Comparison of ENCODE assay signal across 37 mouse cellular contexts in genomic region chr9:72936301-72936700, GRCm38 (mm10). TPM values are rescaled to one million over a fixed set of nuclear protein-coding genes. Genes with fewer than 3 reads are reported as not detected.
DNase-seq lines count a peak whose midpoint lies in the region; ATAC-seq lines count a peak whose summit lies in the region.
"Had no signal": no experiment of that assay in that cellular context is flagged by ENCODE, and none has a peak within 500 bp of the region (broad histone marks: within the 10 kb centered on the region; RNA-seq: fewer than 3 reads in every experiment).

No protein-coding gene starts in this region.

- WGBS in hindbrain, embryonic 15.5 days = 74% methylated on average over 2 of the region's 2 CpGs
- WGBS in hindbrain, embryonic 16.5 days = 71% methylated on average over 2 of the region's 2 CpGs

- no peak overlapping the region for H3K4me2 ChIP-seq in hindbrain, embryonic 15.5 days
- no peak overlapping the region for H3K4me2 ChIP-seq in hindbrain, embryonic 16.5 days (ENCODE audit: low read length)
- H3K4me2 ChIP-seq: embryonic facial prominence, embryonic 15.5 days; heart, embryonic 11.5 days; hindbrain, embryonic 13.5 days; kidney, embryonic 15.5 days; liver, embryonic 15.5 days; stomach, embryonic 15.5 days had no signal

- peak; percentile 15 for DNase-seq in adrenal gland, postnatal 14 days
- no peak for DNase-seq in adrenal gland, adult 18-20 months (ENCODE audit: low spot score in 2 of 2)
- peak; percentile 37 for DNase-seq in adipocyte (ENCODE audit: low spot score)
- DNase-seq in lung, postnatal 10 days = peak; percentile 49
- no peak for DNase-seq in cerebellum, adult 9-11 months
- no peak for DNase-seq in right cerebral cortex, postnatal 14 days
- DNase-seq: cerebellum, adult 2 months; cerebellum, postnatal 25 days; gastrocnemius, postnatal 10 days; heart, adult 18-20 months; heart, postnatal 4 days; kidney, adult 11 months; kidney, postnatal 25 days; left cerebral cortex, postnatal 4 days; midbrain, embryonic 14.5 days; retina, postnatal 1 day; right cerebral cortex, postnatal 25 days had no signal

- no peak for ATAC-seq in hindbrain, embryonic 15.5 days (ENCODE audit: low FRiP score, low read depth)
- no peak for ATAC-seq in hindbrain, embryonic 16.5 days
- ATAC-seq: forebrain, embryonic 16.5 days; inflammation-experienced regulatory T-cells, adult 6 months had no signal

- no peak overlapping the region for H3K9ac ChIP-seq in hindbrain, embryonic 15.5 days
- no peak overlapping the region for H3K9ac ChIP-seq in hindbrain, embryonic 16.5 days (ENCODE audit: low read depth, low read length)
- H3K9ac ChIP-seq: embryonic facial prominence, embryonic 15.5 days; hindbrain, embryonic 13.5 days; kidney, embryonic 15.5 days; liver, embryonic 15.5 days; stomach, embryonic 15.5 days had no signal

- H3K9me3 ChIP-seq in hindbrain, embryonic 15.5 days = no peaks in the 10 kb centered on the region
- H3K9me3 ChIP-seq in hindbrain, embryonic 16.5 days (ENCODE audit: control insufficient read depth, low read length) = no peaks in the 10 kb centered on the region
- H3K9me3 ChIP-seq: embryonic facial prominence, embryonic 10.5 days; embryonic facial prominence, embryonic 15.5 days; G1E; hindbrain, embryonic 13.5 days; kidney, embryonic 15.5 days; liver, embryonic 15.5 days; stomach, embryonic 15.5 days had no signal

- no peaks in the 10 kb centered on the region for H3K36me3 ChIP-seq in hindbrain, embryonic 15.5 days
- no peaks in the 10 kb centered on the region for H3K36me3 ChIP-seq in hindbrain, embryonic 16.5 days (ENCODE audit: control insufficient read depth, insufficient read depth, low read length)
- H3K36me3 ChIP-seq: G1E; liver, embryonic 15.5 days had no signal

- H3K4me3 ChIP-seq in hindbrain, embryonic 15.5 days = no peak overlapping the region
- no peak overlapping the region for H3K4me3 ChIP-seq in hindbrain, embryonic 16.5 days (ENCODE audit: low read length)
- H3K4me3 ChIP-seq: embryonic facial prominence, embryonic 10.5 days; embryonic facial prominence, embryonic 15.5 days; hindbrain, embryonic 13.5 days; kidney, embryonic 15.5 days; liver, embryonic 15.5 days; stomach, embryonic 15.5 days had no signal

- H3K4me1 ChIP-seq in hindbrain, embryonic 15.5 days (replicated peaks) = no peaks in the 10 kb centered on the region
- H3K4me1 ChIP-seq in hindbrain, embryonic 16.5 days (ENCODE audit: control insufficient read depth, insufficient read depth, low read depth, low read length) = no peaks in the 10 kb centered on the region
- H3K4me1 ChIP-seq: embryonic facial prominence, embryonic 10.5 days; embryonic facial prominence, embryonic 15.5 days; kidney, embryonic 15.5 days; liver, embryonic 15.5 days; stomach, embryonic 15.5 days had no signal

- H3K27me3 ChIP-seq in hindbrain, embryonic 15.5 days = no peaks in the 10 kb centered on the region
- H3K27me3 ChIP-seq in hindbrain, embryonic 16.5 days (replicated peaks; ENCODE audit: control insufficient read depth, insufficient read depth, low read length) = no peaks in the 10 kb centered on the region
- H3K27me3 ChIP-seq: embryonic facial prominence, embryonic 15.5 days; hindbrain, embryonic 13.5 days; kidney, embryonic 15.5 days; liver, embryonic 15.5 days; stomach, embryonic 15.5 days had no signal

- H3K27ac ChIP-seq in hindbrain, embryonic 15.5 days (replicated peaks) = 0 out of 2 replicates have a peak overlapping the region, but pooled peaks have one; percentile 3
- H3K27ac ChIP-seq in hindbrain, embryonic 16.5 days (ENCODE audit: low read depth, low read length) = no peak overlapping the region
- H3K27ac ChIP-seq: embryonic facial prominence, embryonic 10.5 days; embryonic facial prominence, embryonic 15.5 days; hindbrain, embryonic 13.5 days; kidney, embryonic 15.5 days; liver, embryonic 15.5 days; macrophage; stomach, embryonic 15.5 days had no signal

RNA-seq across cellular contexts. Expression of gene Pygo1, which starts 10.9 kb away (rescaled TPM):
- 3.0 and 3.4 TPM in 2 replicates for total RNA-seq in adrenal gland, postnatal 14 days (2021)
- 1 to 10 TPM; 3.4 to 3.7 TPM for total RNA-seq in adrenal gland, adult 18-20 months (2021)
- polyA plus RNA-seq in hindbrain, embryonic 15.5 days (2015; fragmentation: Nextera tagmentation; extraction: Ambion mirVana) = 13.7 and 16.0 TPM in 2 replicates
- polyA plus RNA-seq in hindbrain, embryonic 16.5 days (2015; fragmentation: Nextera tagmentation; extraction: Ambion mirVana) = 12.0 and 13.4 TPM in 2 replicates
- total RNA-seq: megakaryocyte-erythroid progenitor cell, adult 5-6 weeks; monocyte, adult 5-6 weeks had no signal
- polyA plus RNA-seq: G1E; inflammation-experienced regulatory T-cells, adult 6 months; macrophage had no signal

RNA-seq across cellular contexts. Expression of gene Dyx1c1, which starts 22.3 kb away (rescaled TPM):
- 0.78 and 1.1 TPM in 2 replicates for total RNA-seq in adrenal gland, postnatal 14 days (2021)
- total RNA-seq in adrenal gland, adult 18-20 months (2021) = 1 to 10 TPM in 1 of 2 experiments, under 1 TPM in 1; 0.99 to 1.2 TPM
- polyA plus RNA-seq in hindbrain, embryonic 15.5 days (2015; fragmentation: Nextera tagmentation; extraction: Ambion mirVana) = 2.6 and 2.7 TPM in 2 replicates
- 2.4 and 2.5 TPM in 2 replicates for polyA plus RNA-seq in hindbrain, embryonic 16.5 days (2015; fragmentation: Nextera tagmentation; extraction: Ambion mirVana)
- total RNA-seq: megakaryocyte-erythroid progenitor cell, adult 5-6 weeks; monocyte, adult 5-6 weeks had no signal
- polyA plus RNA-seq: G1E had no signal

RNA-seq across cellular contexts. Expression of gene Gm44503, which starts 22.4 kb away (rescaled TPM):
- not detected in 2 replicates for total RNA-seq in adrenal gland, postnatal 14 days (2021)
- not detected for total RNA-seq in adrenal gland, adult 18-20 months (2021)
- not detected in 2 replicates for polyA plus RNA-seq in hindbrain, embryonic 15.5 days (2015; fragmentation: Nextera tagmentation; extraction: Ambion mirVana)
- polyA plus RNA-seq in hindbrain, embryonic 16.5 days (2015; fragmentation: Nextera tagmentation; extraction: Ambion mirVana) = not detected in 2 replicates
- total RNA-seq: adrenal gland, postnatal 4 days; G1E; gastrocnemius, postnatal 10 days; heart, adult 18-20 months; heart, postnatal 4 days; layer of hippocampus, postnatal 14 days; megakaryocyte-erythroid progenitor cell, adult 5-6 weeks had no signal
- polyA plus RNA-seq: embryonic facial prominence, embryonic 10.5 days; embryonic facial prominence, embryonic 15.5 days; forebrain, embryonic 16.5 days; heart, embryonic 11.5 days; heart, embryonic 16.5 days; hindbrain, embryonic 13.5 days; inflammation-experienced regulatory T-cells, adult 6 months; kidney, embryonic 15.5 days; limb, embryonic 14.5 days; liver, embryonic 15.5 days; macrophage; midbrain, embryonic 14.5 days; neural tube, embryonic 14.5 days; stomach, embryonic 15.5 days had no signal

RNA-seq across cellular contexts. Expression of gene Ccpg1os, which starts 48.9 kb away (rescaled TPM):
- 11.6 and 13.3 TPM in 2 replicates for total RNA-seq in adrenal gland, postnatal 14 days (2021)
- 10 to 100 TPM; 12.2 to 13.9 TPM for total RNA-seq in adrenal gland, adult 18-20 months (2021)
- 23.5 and 23.7 TPM in 2 replicates for polyA plus RNA-seq in hindbrain, embryonic 15.5 days (2015; fragmentation: Nextera tagmentation; extraction: Ambion mirVana)
- polyA plus RNA-seq in hindbrain, embryonic 16.5 days (2015; fragmentation: Nextera tagmentation; extraction: Ambion mirVana) = 23.6 and 24.3 TPM in 2 replicates
- total RNA-seq: monocyte, adult 5-6 weeks had no signal

RNA-seq across cellular contexts. Expression of gene Ccpg1, which starts 48.9 kb away (rescaled TPM):
- total RNA-seq in adrenal gland, postnatal 14 days (2021) = 92.7 and 97.7 TPM in 2 replicates
- total RNA-seq in adrenal gland, adult 18-20 months (2021) = 100 to 1,000 TPM; 112 to 150 TPM
- polyA plus RNA-seq in hindbrain, embryonic 15.5 days (2015; fragmentation: Nextera tagmentation; extraction: Ambion mirVana) = 44.2 and 49.2 TPM in 2 replicates
- polyA plus RNA-seq in hindbrain, embryonic 16.5 days (2015; fragmentation: Nextera tagmentation; extraction: Ambion mirVana) = 49.6 and 50.7 TPM in 2 replicates

Comparison
In these comparisons a context has a peak if more than half of its experiments do, and no peak if none do; other contexts are left out.
1. DNase-seq: peak in adrenal gland, postnatal 14 days (single experiment), adipocyte (single experiment) and lung, postnatal 10 days (single experiment); none in adrenal gland, adult 18-20 months (0 of 2), cerebellum, adult 9-11 months (single experiment) and right cerebral cortex, postnatal 14 days (single experiment).